Comparison of ENCODE assay signal across 7 mouse cellular contexts in the genomic region with DNA sequence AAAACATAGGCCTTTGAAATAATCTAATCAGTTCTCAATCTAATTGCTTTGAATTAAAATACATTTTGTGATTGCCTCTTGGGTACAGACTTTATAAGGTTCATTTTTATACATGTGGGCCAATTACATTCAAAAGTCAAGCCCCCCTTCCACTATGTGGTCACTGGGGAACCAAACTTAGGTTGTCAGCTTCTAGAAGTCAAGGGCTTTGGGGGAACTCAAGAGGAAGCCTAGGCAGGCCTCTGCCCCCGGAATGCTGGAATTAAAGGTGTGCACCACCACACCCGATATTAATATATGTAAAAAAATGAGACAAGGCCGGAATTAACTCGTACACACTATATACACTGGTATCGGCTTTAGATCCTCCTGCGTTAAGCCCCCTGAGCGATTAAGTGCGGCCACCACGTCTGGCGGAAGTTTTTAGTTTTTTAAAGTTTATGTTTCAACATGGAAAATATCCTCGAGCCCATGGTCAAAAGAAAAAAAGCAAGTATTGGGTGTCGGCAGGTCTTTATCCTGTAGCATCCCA. TPM values are rescaled to one million over a fixed set of nuclear protein-coding genes. Genes with fewer than 3 reads are reported as not detected.
DNase-seq lines count a peak whose midpoint lies in the region; ATAC-seq and TF ChIP-seq lines count a peak whose summit lies in the region.

No protein-coding gene starts in this region.

- peak overlapping the region; percentile 97 for H3K27ac ChIP-seq in spleen, adult 2 months (ENCODE audit: insufficient read depth, low read length)
- H3K27ac ChIP-seq in forebrain, embryonic 12.5 days, result peak overlapping the region; percentile 92
- peak overlapping the region; percentile 99 for H3K27ac ChIP-seq in stomach, embryonic 16.5 days (ENCODE audit: low read length)

- H3K27me3 ChIP-seq in spleen, adult 2 months (ENCODE audit: control insufficient read depth, insufficient read depth, low read length), result no peaks in the 10 kb centered on the region
- H3K27me3 ChIP-seq in forebrain, embryonic 12.5 days, result no peaks in the 10 kb centered on the region
- no peaks in the 10 kb centered on the region for H3K27me3 ChIP-seq in stomach, embryonic 16.5 days (ENCODE audit: control insufficient read depth, insufficient read depth, low read length)

- H3K36me3 ChIP-seq in spleen, adult 2 months (ENCODE audit: control insufficient read depth, insufficient read depth, low read length), result peaks cover 4% of the 10 kb centered on the region
- peaks cover 12% of the 10 kb centered on the region; the same call in 1 of the 2 replicates for H3K36me3 ChIP-seq in forebrain, embryonic 12.5 days (replicated peaks)
- H3K36me3 ChIP-seq in stomach, embryonic 16.5 days (ENCODE audit: control insufficient read depth, insufficient read depth, low read length), result 0 out of 2 replicates have a peak, but pooled peaks cover 3% of the 10 kb centered on the region

- peak overlapping the region; percentile 85 for H3K4me2 ChIP-seq in forebrain, embryonic 12.5 days
- H3K4me2 ChIP-seq in stomach, embryonic 16.5 days (ENCODE audit: low read depth, low read length), result peak overlapping the region; percentile 92

- peak overlapping the region; percentile 84 for H3K4me3 ChIP-seq in spleen, adult 2 months (ENCODE audit: extremely low read depth, insufficient read depth, insufficient read length)
- peak overlapping the region; percentile 63 for H3K4me3 ChIP-seq in forebrain, embryonic 12.5 days (replicated peaks)
- H3K4me3 ChIP-seq in stomach, embryonic 16.5 days (replicated peaks; ENCODE audit: low read length), result peak overlapping the region; percentile 83

- no peak for TF ChIP-seq POLR2A in spleen, adult 2 months (IDR thresholded peaks at IDR 0.05; ENCODE audit: low read depth, low read length)

- peaks cover 8% of the 10 kb centered on the region for H3K4me1 ChIP-seq in spleen, adult 2 months (ENCODE audit: control insufficient read depth, insufficient read depth, insufficient read length)
- peaks cover 42% of the 10 kb centered on the region for H3K4me1 ChIP-seq in forebrain, embryonic 12.5 days
- H3K4me1 ChIP-seq in stomach, embryonic 16.5 days (ENCODE audit: control insufficient read depth, insufficient read depth, low read length), result peaks cover 32% of the 10 kb centered on the region

- H3K9me3 ChIP-seq in forebrain, embryonic 12.5 days, result no peaks in the 10 kb centered on the region
- H3K9me3 ChIP-seq in stomach, embryonic 16.5 days (replicated peaks; ENCODE audit: control insufficient read depth, low read length), result no peaks in the 10 kb centered on the region

- 1% methylated on average over 12 of the region's 12 CpGs for WGBS in spleen, adult 2 months
- WGBS in forebrain, embryonic 12.5 days, result under 1% methylated on average over 12 of the region's 12 CpGs
- WGBS in stomach, embryonic 16.5 days, result 2% methylated on average over 12 of the region's 12 CpGs

- no peak for ATAC-seq in forebrain, embryonic 12.5 days (ENCODE audit: low FRiP score)
- ATAC-seq in stomach, embryonic 16.5 days (ENCODE audit: insufficient read depth, low FRiP score), result no peak

- DNase-seq in spleen, adult 2 months (ENCODE audit: low read depth in 1 of 2, low spot score in 2 of 2), result no peak
- no peak for DNase-seq in spleen, postnatal 4 days (ENCODE audit: low spot score in 2 of 2)
- peak; percentile 13 for DNase-seq in liver
- no peak for DNase-seq in layer of hippocampus, postnatal 10 days (ENCODE audit: low spot score in 2 of 2)
- DNase-seq in kidney, adult 9 months, result no peak

- TF ChIP-seq CTCF in spleen, adult 2 months (IDR thresholded peaks at IDR 0.05; ENCODE audit: extremely low read depth, insufficient read depth, insufficient read length, insufficient replicate concordance), result no peak

- peak overlapping the region; percentile 80 for H3K9ac ChIP-seq in forebrain, embryonic 12.5 days
- peak overlapping the region; percentile 90 for H3K9ac ChIP-seq in stomach, embryonic 16.5 days (ENCODE audit: low read length)

RNA-seq across cellular contexts. Expression of a gene that starts 16.1 kb away (rescaled TPM):
- 141 and 143 TPM in 2 replicates for polyA plus RNA-seq in spleen, adult 2 months (2012; rRNA removed)
- 624 TPM in 2 replicates for polyA plus RNA-seq in forebrain, embryonic 12.5 days (2016; fragmentation: Nextera tagmentation; extraction: Ambion mirVana)
- 688 and 741 TPM in 2 replicates for polyA plus RNA-seq in stomach, embryonic 16.5 days (2015; fragmentation: Nextera tagmentation; extraction: Ambion mirVana)
- 100 to 1,000 TPM; 157 to 164 TPM for total RNA-seq in layer of hippocampus, postnatal 10 days (2021)

RNA-seq across cellular contexts. Expression of a gene that starts 21.2 kb away (rescaled TPM):
- not detected in 2 replicates for polyA plus RNA-seq in spleen, adult 2 months (2012; rRNA removed)
- polyA plus RNA-seq in forebrain, embryonic 12.5 days (2016; fragmentation: Nextera tagmentation; extraction: Ambion mirVana), result 1.9 and 2.0 TPM in 2 replicates
- 2.4 and 4.2 TPM in 2 replicates for polyA plus RNA-seq in stomach, embryonic 16.5 days (2015; fragmentation: Nextera tagmentation; extraction: Ambion mirVana)
- not detected for total RNA-seq in layer of hippocampus, postnatal 10 days (2021)

RNA-seq across cellular contexts. Expression of a gene that starts 54.4 kb away (rescaled TPM):
- polyA plus RNA-seq in spleen, adult 2 months (2012; rRNA removed), result 1.4 and 1.9 TPM in 2 replicates
- polyA plus RNA-seq in forebrain, embryonic 12.5 days (2016; fragmentation: Nextera tagmentation; extraction: Ambion mirVana), result 13.1 and 16.1 TPM in 2 replicates
- polyA plus RNA-seq in stomach, embryonic 16.5 days (2015; fragmentation: Nextera tagmentation; extraction: Ambion mirVana), result 4.8 and 6.0 TPM in 2 replicates
- 10 to 100 TPM; 26.4 to 29.1 TPM for total RNA-seq in layer of hippocampus, postnatal 10 days (2021)
